Mouse (Mus musculus) liver, embryonic 14 days (tissue): ENCODE results near the gene Capn2. TPM values are rescaled to one million over a fixed set of nuclear protein-coding genes. Genes with fewer than 3 reads are reported as not detected.

Source experiments
- polyA plus RNA-seq: library from polyadenylated mRNA; depleted of rRNA; stranded (reverse); fragments of >200 nt; gene quantifications from 2 replicates; pipeline ENCODE4 v1.2.3, GENCODE M21; 2012; rRNA removed

Gene Capn2
- polyA plus RNA-seq, result 10.5 and 10.6 TPM in 2 replicates

GRCm38 (mm10) chr1:182516758-182517676 is at the start of gene Capn2:
Gene Capn2, minus strand, starts transcription at chr1:182517608.

GRCm38 (mm10) chr1:182564408-182565120 is 47.2 kb upstream of the Capn2 start, which contains the start of gene Capn8:
Gene Capn8, plus strand, starts transcription at chr1:182565007.

Other genes starting within 250 kb of the Capn2 start
- gene Degs1, start 234.8 kb downstream of the Capn2 start, polyA plus RNA-seq, result 29.6 and 33.9 TPM in 2 replicates
- 3.1 and 4.0 TPM in 2 replicates for gene Fbxo28, start 176.0 kb downstream of the Capn2 start, polyA plus RNA-seq
- gene Trp53bp2, start 108.4 kb downstream of the Capn2 start, polyA plus RNA-seq, result 2.3 and 3.0 TPM in 2 replicates
- 0.01 and 0.02 TPM in 2 replicates for gene Capn8, start 47.4 kb upstream of the Capn2 start, polyA plus RNA-seq
- gene Ccdc185, start 231.6 kb upstream of the Capn2 start, polyA plus RNA-seq, result not detected in 2 replicates
- gene Susd4, start 246.3 kb upstream of the Capn2 start, polyA plus RNA-seq, result 0.59 and 0.69 TPM in 2 replicates